Mouse (Mus musculus) embryo, embryonic 11.5 days (tissue): ENCODE measurements at regions not wholly inside any gene's neighbourhood (a gene's known extent, or its start where the extent isn't known, plus 50 kb on each side); places are given as distances from the start of the nearest gene placed in this dataset.

Source experiments
- DNase-seq: peaks from one replicate; pipeline ENCODE4 v3.0.0-alpha.2; 2012; ENCODE audit warnings: low read depth, low spot score

- no peak for DNase-seq
Observed at GRCm38 (mm10) chr9:90683319-90683718, 412.7 kb upstream of the Tbc1d2b start.

DNA sequence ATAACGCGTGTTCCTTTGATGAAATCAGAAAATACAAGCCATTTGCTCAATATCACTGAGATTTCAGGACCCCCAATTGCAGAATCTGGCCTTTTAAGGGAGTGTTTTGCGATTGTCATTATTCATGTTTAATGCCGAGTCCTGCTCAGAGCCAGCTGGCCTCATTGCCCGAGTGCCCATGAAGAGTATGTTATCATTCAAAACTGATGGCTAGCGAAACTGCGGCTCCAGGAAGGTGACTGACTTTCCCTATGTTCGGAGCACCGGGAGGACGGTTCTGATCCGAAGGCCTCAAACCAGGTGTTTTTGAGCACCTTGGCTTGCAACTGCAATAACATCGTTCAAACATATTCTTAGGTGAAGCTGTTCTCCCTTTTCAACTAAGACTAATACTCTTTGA is 419.5 kb upstream of the Tbc1d2b start:
- DNase-seq: no peak

GRCm38 (mm10) chr9:90691137-90691536 is 420.5 kb upstream of the Tbc1d2b start:
- no peak for DNase-seq

- DNase-seq: no peak
Observed at GRCm38 (mm10) chr9:90691676-90692661, 421.4 kb upstream of the Tbc1d2b start.

- DNase-seq: no peak
Observed at GRCm38 (mm10) chr9:90693031-90693671, 422.5 kb upstream of the Tbc1d2b start.

- no peak for DNase-seq
Observed at GRCm38 (mm10) chr9:90694051-90694645, 423.5 kb upstream of the Tbc1d2b start.

- no peak for DNase-seq
Observed at GRCm38 (mm10) chr9:90695693-90696092, 425.1 kb upstream of the Tbc1d2b start.

GRCm38 (mm10) chr9:90697279-90698000 is 426.8 kb upstream of the Tbc1d2b start:
- DNase-seq: no peak

GRCm38 (mm10) chr9:90698439-90698838 is 427.8 kb upstream of the Tbc1d2b start:
- no peak for DNase-seq

GRCm38 (mm10) chr9:90699064-90699463 is 428.5 kb upstream of the Tbc1d2b start:
- no peak for DNase-seq

DNA sequence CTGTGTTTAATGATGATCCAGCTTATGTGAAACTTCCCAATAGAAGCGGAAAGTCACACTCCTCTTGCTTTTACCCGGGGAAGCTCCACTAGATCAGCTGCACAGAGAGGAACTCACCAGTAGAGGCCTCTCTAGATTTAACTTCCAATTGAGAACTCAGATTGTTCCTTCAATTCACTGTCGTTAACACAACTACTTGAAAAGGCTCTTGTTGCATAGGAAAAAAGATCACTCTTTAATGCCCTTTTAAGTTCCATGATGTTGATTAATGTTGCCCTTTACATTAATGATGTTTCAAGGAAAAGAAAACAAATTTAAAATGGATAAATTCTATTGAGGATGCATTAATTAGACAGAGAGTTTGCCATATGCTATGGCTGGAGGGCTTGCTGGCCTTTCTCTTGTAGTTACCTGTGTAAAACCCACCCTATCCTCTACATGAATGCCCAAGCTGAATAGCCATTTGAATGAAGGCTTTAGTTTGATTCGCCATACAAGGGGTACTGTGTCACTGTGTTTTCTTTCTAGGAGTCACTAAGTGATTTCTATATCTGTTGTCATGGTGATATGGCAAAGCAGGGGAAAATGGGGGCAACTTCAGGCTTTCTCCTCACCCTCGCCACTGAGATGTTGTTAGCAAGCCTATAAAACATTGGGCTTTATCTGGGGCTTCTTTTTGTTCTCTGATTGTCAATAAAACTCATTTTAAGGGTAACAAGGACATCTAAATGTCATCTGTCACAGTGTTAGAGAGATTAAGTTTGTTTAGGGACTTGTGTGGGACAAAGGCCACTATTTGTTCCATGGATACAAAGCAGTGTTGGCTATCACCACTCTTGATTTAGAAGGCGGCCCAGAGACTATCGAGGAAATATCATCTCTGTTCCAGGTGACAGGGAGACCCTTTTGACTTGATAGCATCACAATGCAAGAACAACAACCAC is 429.9 kb upstream of the Tbc1d2b start:
- DNase-seq: no peak

- no peak for DNase-seq
Observed at GRCm38 (mm10) chr9:90701180-90701765, 430.7 kb upstream of the Tbc1d2b start.

- DNase-seq: no peak
Observed at GRCm38 (mm10) chr9:90713685-90714084, 443.1 kb upstream of the Tbc1d2b start.

DNA sequence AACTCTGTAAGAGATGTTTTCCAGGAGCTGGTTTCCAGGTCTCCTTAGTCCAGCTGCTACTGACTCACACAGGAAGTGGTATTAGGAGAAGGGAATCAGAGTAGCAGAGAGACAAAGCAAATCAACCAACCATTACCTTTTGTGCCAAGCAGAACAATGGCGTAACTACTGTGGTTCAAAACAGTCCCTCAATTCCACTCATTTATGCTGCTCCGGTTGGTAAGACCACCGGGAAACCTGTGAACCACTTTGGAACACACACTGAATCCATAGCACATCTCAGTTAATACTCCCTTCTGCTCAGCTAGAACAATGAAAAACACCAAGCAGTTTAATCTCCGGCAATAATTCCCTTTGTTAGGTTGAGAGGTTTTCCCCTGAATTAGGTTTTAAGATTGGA is 460.8 kb upstream of the Tbc1d2b start:
- no peak for DNase-seq

DNA sequence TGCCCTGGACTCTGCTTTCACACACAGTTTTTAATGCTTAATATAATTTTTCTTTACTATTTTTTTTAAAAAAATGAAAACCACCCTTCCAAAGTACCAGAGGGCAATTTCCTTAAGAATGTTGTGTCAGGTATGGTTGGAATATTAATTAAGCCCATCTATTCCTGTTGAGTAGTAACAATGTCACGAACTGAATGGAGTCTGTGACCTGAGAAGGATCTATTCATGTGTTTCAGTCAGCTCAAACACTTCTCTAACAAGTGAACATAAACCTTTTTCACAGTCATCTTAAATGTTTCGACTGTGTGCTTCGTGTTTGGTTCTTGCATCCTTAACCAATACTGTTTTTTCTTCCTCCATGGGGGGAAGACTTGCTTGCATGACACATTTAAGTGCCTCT is 486.6 kb upstream of the Tbc1d2b start:
- no peak for DNase-seq

GRCm38 (mm10) chr9:90774296-90774695 is 503.7 kb upstream of the Tbc1d2b start:
- no peak for DNase-seq

DNA sequence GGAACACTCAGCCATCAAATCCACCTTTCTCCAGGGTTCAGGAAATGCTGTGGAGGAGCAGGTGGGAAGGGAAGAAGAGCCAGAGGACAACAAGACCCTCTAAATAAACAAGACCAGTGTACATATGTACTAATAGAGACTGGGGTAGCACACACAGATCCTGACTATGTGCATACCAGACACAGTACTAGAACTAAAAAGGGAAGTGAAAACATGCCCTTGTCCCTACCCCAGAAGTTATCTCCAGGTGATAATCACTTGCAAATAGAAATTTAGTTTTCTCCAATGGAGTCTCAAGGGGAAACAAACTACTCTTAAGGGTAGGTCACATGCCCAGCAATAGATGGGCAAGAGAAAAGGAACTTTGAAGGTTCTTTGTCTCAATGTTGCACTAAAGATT is 518.9 kb upstream of the Tbc1d2b start:
- no peak for DNase-seq

- DNase-seq: no peak
Observed at GRCm38 (mm10) chr9:90791871-90792270, 521.3 kb upstream of the Tbc1d2b start.

DNA sequence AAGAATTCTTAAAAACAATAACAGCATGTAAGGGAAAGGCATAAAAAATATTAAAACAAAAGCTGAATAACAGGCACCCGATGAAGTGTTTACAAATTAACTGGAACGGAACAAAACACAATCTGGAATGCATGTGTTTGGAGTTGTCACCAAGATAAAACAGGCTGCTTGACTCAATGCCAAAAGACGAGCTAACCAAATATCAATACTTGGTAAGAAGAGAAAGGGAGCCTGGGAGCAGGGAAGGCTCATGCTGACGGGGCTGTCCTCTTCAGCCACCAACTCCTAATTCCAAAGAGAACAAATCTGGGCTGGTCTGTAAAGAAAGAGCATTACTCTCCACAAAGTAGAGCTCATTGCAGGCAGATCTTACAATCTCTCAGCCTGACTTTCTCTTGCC is 545.4 kb upstream of the Zic4 start:
- DNase-seq: no peak

DNA sequence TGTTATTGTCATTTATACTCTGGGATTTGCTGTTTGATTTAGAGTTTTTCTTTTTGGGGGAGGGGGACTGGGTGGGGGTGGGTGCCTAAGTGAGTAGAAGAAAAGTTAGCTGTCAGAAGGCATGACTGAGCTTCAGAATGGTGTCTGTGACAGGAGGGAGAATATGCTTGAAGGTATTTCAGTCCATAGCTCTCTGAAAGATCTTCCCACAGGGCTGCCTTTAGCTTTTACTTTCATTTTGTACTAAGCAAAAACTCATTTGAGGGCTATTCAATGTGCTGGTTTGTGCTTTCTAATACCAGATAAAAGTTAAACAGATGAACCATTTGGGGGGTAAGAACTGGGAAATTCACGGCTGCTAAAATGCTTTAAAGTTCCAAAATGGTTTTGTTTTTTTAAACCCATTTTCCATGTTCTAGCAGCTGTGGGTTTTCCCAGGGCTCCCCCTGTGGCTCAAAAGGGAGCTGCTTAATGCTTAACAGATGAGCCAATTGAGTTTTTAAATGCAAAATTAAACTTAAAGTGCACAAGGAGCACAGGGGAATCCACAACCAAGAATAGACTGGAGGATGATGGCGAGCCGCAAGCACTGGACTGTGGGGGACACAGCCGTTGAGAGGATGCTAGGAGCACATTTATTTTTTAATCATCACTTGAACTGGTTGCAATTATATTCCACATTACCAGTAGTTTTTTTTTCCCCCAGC is 538.5 kb upstream of the Zic4 start:
- no peak for DNase-seq
